Mouse (Mus musculus) C2C12 (cell line): ENCODE measurements around the gene Aqp1. TPM values are rescaled to one million over a fixed set of nuclear protein-coding genes. Genes with fewer than 3 reads are reported as not detected.

Source experiments
- H3K27me3 ChIP-seq: one replicate; pipeline ENCODE4 v1.6.1; 2011; ENCODE audit not compliant: control insufficient read depth, insufficient read depth, insufficient read length
- H3K36me3 ChIP-seq: one replicate; pipeline ENCODE4 v1.6.1; 2011; ENCODE audit not compliant: control insufficient read depth, insufficient read depth
- H3K4me3 ChIP-seq: one replicate; pipeline ENCODE4 v1.5.1; 2011; ENCODE audit warnings: mild to moderate bottlenecking, control low read depth; ENCODE audit not compliant: poor library complexity, insufficient read depth, severe bottlenecking
- H3K79me2 ChIP-seq: one replicate; pipeline ENCODE4 v1.6.1; 2011; ENCODE audit not compliant: control insufficient read depth, insufficient read depth
- H3K79me3 ChIP-seq: one replicate; pipeline ENCODE4 v1.6.1; 2011; ENCODE audit warnings: low read depth, control low read depth
- H3ac ChIP-seq: one replicate; pipeline ENCODE3; 2011; ENCODE audit warnings: low read depth; ENCODE audit not compliant: control insufficient read depth, insufficient read length
- CEBPB ChIP-seq: IDR thresholded peaks from one replicate; pipeline ENCODE4 v1.6.1; 2011; ENCODE audit warnings: low read depth, mild to moderate bottlenecking, control low read depth, moderate library complexity
- CTCF ChIP-seq: IDR thresholded peaks from one replicate; pipeline ENCODE4 v1.5.1; 2011; ENCODE audit not compliant: control insufficient read depth, insufficient read depth, insufficient read length
- FOSL1 ChIP-seq: IDR thresholded peaks from one replicate; pipeline ENCODE4 v1.8.0; 2011; ENCODE audit warnings: mild to moderate bottlenecking, low read length; ENCODE audit not compliant: poor library complexity, insufficient read depth, severe bottlenecking
- MAX ChIP-seq: IDR thresholded peaks from one replicate; pipeline ENCODE4 v1.6.1; 2011; ENCODE audit warnings: mild to moderate bottlenecking, control low read depth
- MYOD1 ChIP-seq: IDR thresholded peaks from one replicate; pipeline ENCODE4 v1.6.1; 2011; ENCODE audit warnings: low read depth; ENCODE audit not compliant: control insufficient read depth, insufficient read length
- MYOG ChIP-seq: IDR thresholded peaks from one replicate; pipeline ENCODE4 v1.6.1; 2011; ENCODE audit not compliant: control insufficient read depth, insufficient read length; ENCODE audit errors: extremely low read depth
- USF1 ChIP-seq: IDR thresholded peaks from one replicate; pipeline ENCODE4 v1.6.1; 2011; ENCODE audit warnings: low read depth, mild to moderate bottlenecking, control low read depth, moderate library complexity
- polyA plus RNA-seq: library from polyadenylated mRNA; unstranded; fragments of >200 nt; fragmentation: generic; extraction: Trizol; gene quantifications from one replicate; pipeline ENCODE4 v1.2.1, GENCODE M21; 2012; ENCODE audit warnings: missing spikeins

Gene Aqp1
- polyA plus RNA-seq, 1 experiment, result 206 TPM

GRCm38 (mm10) chr6:55350383-55350952, 14.2 kb downstream of the Aqp1 start:
- Histone ChIP-seq H3K79me3 (no peaks in the 10 kb centered on the region), H3K79me2 (no peaks in the 10 kb centered on the region), H3K36me3 (peaks cover 24% of the 10 kb centered on the region), H3K27me3 (no peaks in the 10 kb centered on the region), H3K4me3 (no peak overlapping the region), H3ac (no peak overlapping the region)
- no peak for TF ChIP-seq MYOG
- no peak for TF ChIP-seq USF1
- no peak for TF ChIP-seq CTCF
- no peak for TF ChIP-seq MYOD1

- TF ChIP-seq MYOG (no peak), MYOD1 (no peak), CEBPB (no peak), MAX (no peak), USF1 (no peak), FOSL1 (no peak), CTCF (no peak)
- no peaks in the 10 kb centered on the region for H3K79me3 ChIP-seq
- H3K4me3 ChIP-seq, result no peak overlapping the region
- no peaks in the 10 kb centered on the region for H3K79me2 ChIP-seq
- H3K36me3 ChIP-seq, result peaks cover 13% of the 10 kb centered on the region
- no peaks in the 10 kb centered on the region for H3K27me3 ChIP-seq
- no peak overlapping the region for H3ac ChIP-seq
Observed at GRCm38 (mm10) chr6:55351712-55352111, 15.5 kb downstream of the Aqp1 start.

DNA sequence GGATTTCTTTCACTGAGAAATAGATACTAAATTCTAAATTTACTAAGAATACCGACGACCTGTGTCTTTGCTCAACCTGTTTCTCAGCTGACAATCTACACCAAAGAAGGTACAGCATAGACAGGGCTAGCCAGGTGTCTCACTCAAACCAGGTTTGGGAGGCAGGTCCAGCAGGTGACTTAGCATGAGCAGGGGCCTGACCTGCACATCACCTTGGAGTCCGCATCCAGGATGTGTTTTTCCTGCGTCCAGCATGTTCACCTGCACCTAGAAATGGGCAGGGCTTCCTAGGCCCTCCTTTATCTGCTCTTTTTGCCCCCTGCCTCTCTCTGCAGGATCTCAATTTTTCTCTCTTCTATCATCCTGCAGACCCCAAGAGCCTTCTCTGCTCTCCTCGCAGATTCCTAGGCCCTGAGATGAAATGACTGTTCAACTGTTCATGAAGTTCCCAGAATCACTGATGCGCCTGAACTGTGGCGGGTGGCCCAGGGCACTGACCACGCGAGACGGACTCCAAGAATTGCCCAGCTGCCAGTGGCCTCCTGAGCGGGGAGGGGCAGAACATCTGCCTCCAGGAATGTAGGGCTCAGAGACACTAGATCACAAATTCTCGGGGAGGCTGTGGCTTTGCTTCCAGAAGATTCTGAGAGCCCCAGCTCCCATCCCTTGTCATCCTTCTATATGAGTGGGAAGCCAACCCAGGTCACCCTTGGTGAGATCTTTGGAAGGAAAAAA, 17.6 kb downstream of the Aqp1 start:
- TF ChIP-seq MYOD1 (no peak), CEBPB (no peak), MYOG (no peak)
- H3K36me3 ChIP-seq, result no peaks in the 10 kb centered on the region
- no peak overlapping the region for H3ac ChIP-seq
- no peaks in the 10 kb centered on the region for H3K27me3 ChIP-seq
- no peaks in the 10 kb centered on the region for H3K79me3 ChIP-seq
- no peaks in the 10 kb centered on the region for H3K79me2 ChIP-seq
- no peak overlapping the region for H3K4me3 ChIP-seq

GRCm38 (mm10) chr6:55354456-55355117, 18.4 kb downstream of the Aqp1 start:
- H3ac ChIP-seq, result no peak overlapping the region
- H3K79me2 ChIP-seq, result no peaks in the 10 kb centered on the region
- no peaks in the 10 kb centered on the region for H3K27me3 ChIP-seq
- no peak for TF ChIP-seq MYOG
- no peak for TF ChIP-seq CEBPB
- no peak for TF ChIP-seq MAX
- no peak for TF ChIP-seq USF1
- TF ChIP-seq FOSL1, result no peak
- no peak for TF ChIP-seq CTCF
- TF ChIP-seq MYOD1, result no peak
- no peaks in the 10 kb centered on the region for H3K36me3 ChIP-seq
- no peak overlapping the region for H3K4me3 ChIP-seq
- H3K79me3 ChIP-seq, result no peaks in the 10 kb centered on the region

- Histone ChIP-seq H3K27me3 (no peaks in the 10 kb centered on the region), H3K79me3 (no peaks in the 10 kb centered on the region), H3ac (no peak overlapping the region), H3K79me2 (no peaks in the 10 kb centered on the region), H3K4me3 (no peak overlapping the region), H3K36me3 (no peaks in the 10 kb centered on the region)
- no peak for TF ChIP-seq MYOD1
- TF ChIP-seq MYOG, result no peak
- TF ChIP-seq USF1, result no peak
- TF ChIP-seq FOSL1, result no peak
- no peak for TF ChIP-seq CTCF
- TF ChIP-seq MAX, result no peak
- TF ChIP-seq CEBPB, result no peak
Observed at GRCm38 (mm10) chr6:55355575-55355974, 19.3 kb downstream of the Aqp1 start.
